Mouse (Mus musculus) liver, adult 2 months (tissue): ENCODE data around the gene Cbx3. TPM values are rescaled to one million over a fixed set of nuclear protein-coding genes. Genes with fewer than 3 reads are reported as not detected.

Experiments
- DNase-seq: peaks from one replicate; pipeline ENCODE4 v3.0.0-alpha.2; 2011; ENCODE audit warnings: low read depth, low spot score; ENCODE audit errors: extremely low read depth
- H3K27ac ChIP-seq: fragments of 200-500 bp; replicated peaks from 2 replicates; pipeline ENCODE4 v1.5.1; 2012; ENCODE audit warnings: low read depth, mild to moderate bottlenecking, control low read depth, inconsistent platforms, low read length; ENCODE audit not compliant: insufficient read depth
- H3K27me3 ChIP-seq: fragments of 200-500 bp; 2 replicates; pipeline ENCODE4 v1.6.1; 2012; ENCODE audit warnings: mild to moderate bottlenecking, moderate library complexity, low read length, inconsistent platforms; ENCODE audit not compliant: control insufficient read depth, insufficient read depth
- H3K36me3 ChIP-seq: fragments of 200-500 bp; 2 replicates; pipeline ENCODE4 v1.6.1; 2012; ENCODE audit warnings: low read length, inconsistent platforms; ENCODE audit not compliant: control insufficient read depth, insufficient read depth
- H3K4me1 ChIP-seq: fragments of 200-500 bp; 2 replicates; pipeline ENCODE4 v1.6.1; 2011; ENCODE audit warnings: low read length; ENCODE audit not compliant: control insufficient read depth, insufficient read depth
- H3K4me3 ChIP-seq: fragments of 200-500 bp; 2 replicates; pipeline ENCODE4 v1.5.1; 2011; ENCODE audit warnings: low read depth, mild to moderate bottlenecking, control low read depth, low read length, moderate library complexity; ENCODE audit not compliant: insufficient read depth
- H3K79me2 ChIP-seq: fragments of 200-500 bp; 2 replicates; pipeline ENCODE4 v1.6.1; 2012; ENCODE audit warnings: inconsistent platforms, mild to moderate bottlenecking, low read length, moderate library complexity; ENCODE audit not compliant: control insufficient read depth, insufficient read depth
- H3K9ac ChIP-seq: fragments of 200-500 bp; 2 replicates; pipeline ENCODE4 v1.6.1; 2012; ENCODE audit warnings: low read depth, mild to moderate bottlenecking, control low read depth, inconsistent platforms, low read length
- CTCF ChIP-seq: fragments of 200-500 bp; IDR thresholded peaks from 2 replicates; pipeline ENCODE4 v1.5.1; 2011; ENCODE audit warnings: low read depth, low read length, control low read depth
- POLR2A ChIP-seq: fragments of 200-500 bp; IDR thresholded peaks from 2 replicates; pipeline ENCODE4 v1.6.1; 2011; ENCODE audit warnings: low read length, control low read depth; ENCODE audit not compliant: insufficient read depth; ENCODE audit errors: extremely low read depth
- WGBS: fragments of 180-500 bp; shearing (Covaris S2); methylation state at CpG from one replicate; pipeline ENCODE4 v1.1.7; 2018; 5-methylcytosine and 5-hydroxymethylcytosine counted together
- polyA plus RNA-seq: library from polyadenylated mRNA; depleted of rRNA; stranded (reverse); fragments of >200 nt; gene quantifications from 2 replicates; pipeline ENCODE4 v1.2.3, GENCODE M21; 2012
- total RNA-seq: library from RNA; depleted of rRNA; stranded (reverse); fragments of >200 nt; gene quantifications from 2 replicates; pipeline ENCODE4 v1.2.3, GENCODE M21; 2014

Cbx3 gene
- total and polyA plus RNA-seq, 2 experiments, result 3.7 to 42.0 TPM

DNA sequence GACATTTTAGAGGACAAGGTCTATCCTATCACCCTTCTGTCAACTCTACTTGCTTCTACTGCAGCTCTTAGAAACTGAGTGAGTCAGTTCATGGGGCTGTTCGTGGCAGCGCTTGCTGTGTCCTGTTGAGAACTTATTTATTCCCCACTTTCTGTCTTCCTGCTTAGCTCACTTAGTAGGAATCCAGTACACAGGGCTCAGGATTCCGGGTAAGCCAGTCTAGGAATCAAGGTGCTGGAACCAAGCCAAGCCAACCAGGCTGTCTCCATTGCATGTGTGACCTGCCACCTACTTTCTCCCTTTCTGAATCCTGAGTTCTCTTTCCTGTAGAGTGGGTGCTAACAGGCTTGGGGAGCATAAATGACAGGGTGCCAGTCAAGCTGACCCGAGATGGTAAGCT lies 32.5 kb upstream of the Cbx3 start:
- Histone ChIP-seq H3K4me1 (0 out of 2 replicates have a peak, but pooled peaks cover 2% of the 10 kb centered on the region), H3K36me3 (no peaks in the 10 kb centered on the region), H3K4me3 (no peak overlapping the region), H3K9ac (no peak overlapping the region), H3K27me3 (peaks cover 10% of the 10 kb centered on the region), H3K79me2 (no peaks in the 10 kb centered on the region), H3K27ac (no peak overlapping the region)
- 66% methylated on average over 4 of the region's 4 CpGs for WGBS
- DNase-seq, result peak; percentile 11
- TF ChIP-seq POLR2A (no peak), CTCF (no peak)

GRCm38 (mm10) chr6:51438826-51439330 lies 31.3 kb upstream of the Cbx3 start:
- H3K79me2 ChIP-seq, result no peaks in the 10 kb centered on the region
- no peak overlapping the region for H3K27ac ChIP-seq
- 87% methylated on average over 9 of the region's 9 CpGs for WGBS
- DNase-seq, result no peak
- no peak overlapping the region for H3K9ac ChIP-seq
- H3K36me3 ChIP-seq, result no peaks in the 10 kb centered on the region
- H3K4me1 ChIP-seq, result no peaks in the 10 kb centered on the region
- TF ChIP-seq CTCF (no peak), POLR2A (no peak)
- no peak overlapping the region for H3K4me3 ChIP-seq
- no peaks in the 10 kb centered on the region for H3K27me3 ChIP-seq

- WGBS, result 73% methylated on average over 9 of the region's 9 CpGs
- TF ChIP-seq CTCF (no peak), POLR2A (no peak)
- Histone ChIP-seq H3K4me1 (no peaks in the 10 kb centered on the region), H3K27ac (no peak overlapping the region), H3K4me3 (no peak overlapping the region), H3K27me3 (no peaks in the 10 kb centered on the region), H3K9ac (no peak overlapping the region), H3K79me2 (no peaks in the 10 kb centered on the region), H3K36me3 (no peaks in the 10 kb centered on the region)
- DNase-seq, result no peak
Observed at GRCm38 (mm10) chr6:51442191-51442835, 27.8 kb upstream of the Cbx3 start.

GRCm38 (mm10) chr6:51452927-51453503 lies 17.1 kb upstream of the Cbx3 start:
- Histone ChIP-seq H3K36me3 (no peaks in the 10 kb centered on the region), H3K27me3 (no peaks in the 10 kb centered on the region), H3K27ac (no peak overlapping the region), H3K4me3 (no peak overlapping the region), H3K4me1 (no peaks in the 10 kb centered on the region), H3K9ac (no peak overlapping the region), H3K79me2 (no peaks in the 10 kb centered on the region)
- DNase-seq, result no peak
- WGBS, result 49% methylated on average over 7 of the region's 7 CpGs
- TF ChIP-seq CTCF, result no peak
- TF ChIP-seq POLR2A, result no peak

GRCm38 (mm10) chr6:51454949-51455348 lies 15.2 kb upstream of the Cbx3 start:
- no peak for DNase-seq
- Histone ChIP-seq H3K79me2 (no peaks in the 10 kb centered on the region), H3K9ac (no peak overlapping the region), H3K27ac (no peak overlapping the region), H3K4me1 (peaks cover 4% of the 10 kb centered on the region), H3K27me3 (no peaks in the 10 kb centered on the region), H3K36me3 (peaks cover 15% of the 10 kb centered on the region), H3K4me3 (no peak overlapping the region)
- 15% methylated on average over 3 of the region's 3 CpGs for WGBS
- TF ChIP-seq POLR2A (no peak), CTCF (no peak)

GRCm38 (mm10) chr6:51456198-51456597 lies 14.0 kb upstream of the Cbx3 start:
- Histone ChIP-seq H3K9ac (no peak overlapping the region), H3K79me2 (no peaks in the 10 kb centered on the region), H3K27me3 (no peaks in the 10 kb centered on the region), H3K36me3 (peaks cover 24% of the 10 kb centered on the region), H3K4me1 (peaks cover 4% of the 10 kb centered on the region), H3K4me3 (no peak overlapping the region), H3K27ac (no peak overlapping the region)
- 57% methylated on average over 1 of the region's 1 CpGs for WGBS
- TF ChIP-seq POLR2A (no peak), CTCF (no peak)
- DNase-seq, result no peak
